Mouse (Mus musculus) megakaryocyte, embryonic 14.5 days (primary cell): ENCODE results near the gene Paqr5.

Experiments
- FLI1 ChIP-seq: IDR thresholded peaks from 2 replicates; pipeline ENCODE4 v1.6.1; 2012; ENCODE audit warnings: low read length, inconsistent platforms, mixed read lengths
- GATA1 ChIP-seq: IDR thresholded peaks from 3 replicates; pipeline ENCODE4 v1.6.1; 2012; ENCODE audit warnings: mixed read lengths, low read length, inconsistent platforms, borderline replicate concordance

GRCm38 (mm10) chr9:61971045-61971444 lies 55.6 kb downstream of the Paqr5 start:
- TF ChIP-seq GATA1 = no peak
- TF ChIP-seq FLI1 = no peak
